Mouse (Mus musculus): Measurements from ENCODE around the gene Lipo3.
A peak's percentile ranks its signal among the peaks of the same experiment; 100 is the strongest.
"Not testable (repeated sequence)": the region's sequence is repeated elsewhere in the genome, so short reads cannot be mapped to it uniquely, and the experiment has no call there.

Lipo3 gene

DNA sequence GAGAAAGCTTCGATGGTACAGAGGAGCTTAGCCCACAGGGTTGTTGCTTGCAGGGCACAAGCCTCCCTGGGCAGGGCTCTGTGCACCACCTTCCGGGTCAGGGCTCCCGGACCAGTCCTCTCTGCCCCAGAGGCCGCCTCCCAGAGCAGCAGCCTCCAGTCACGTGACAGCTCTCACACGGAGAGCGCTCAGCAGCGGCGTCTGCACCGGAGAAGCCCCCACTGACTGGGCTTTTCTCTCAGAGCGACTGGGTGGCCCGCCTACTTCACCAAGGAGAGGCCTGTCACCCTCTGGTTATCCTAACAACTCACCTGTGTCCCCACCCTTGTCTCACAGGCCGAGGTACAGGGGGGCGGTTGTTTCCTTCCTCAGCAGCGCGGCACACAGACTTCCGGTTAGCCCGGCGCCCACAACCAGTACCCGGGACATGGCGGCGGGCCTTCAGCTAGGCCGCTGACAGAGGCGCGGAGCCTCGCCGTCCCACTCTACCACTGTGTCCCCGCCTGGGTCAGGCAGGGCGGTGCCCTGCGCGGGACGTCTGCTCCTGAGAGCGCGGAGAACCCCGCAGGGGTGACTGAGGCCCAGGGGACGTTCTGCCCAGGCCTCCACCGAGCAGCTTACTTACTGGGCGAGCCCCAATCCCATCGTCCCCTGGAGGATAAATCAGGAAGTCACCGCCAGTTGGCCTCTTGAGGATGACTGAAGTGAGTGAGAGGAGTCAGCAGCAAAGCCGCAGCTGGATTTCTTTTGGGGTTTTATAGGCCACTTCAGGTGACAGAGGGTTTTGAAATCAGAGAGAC is at the start of gene Lipo3:
Lipo3 (minus strand) TSS at position 665 of the 800 bp plus-strand sequence.
- DNase-seq = peak; percentile 44 to 52

- not testable (repeated sequence) for DNase-seq
These were observed 25.6 kb upstream of the Lipo3 start, which contains the start of gene Lipo1 for GRCm38 (mm10) chr19:33787359-33787758. Gene Lipo1 (minus strand): TSS chr19:33787459.

GRCm38 (mm10) chr19:33786576-33787277 is 25.0 kb upstream of the Lipo3 start:
- no peak for DNase-seq

GRCm38 (mm10) chr19:33751259-33751658 is 10.5 kb downstream of the Lipo3 start, which contains the start of gene Lipo2:
Gene Lipo2 (minus strand): TSS chr19:33751359.
- not testable (repeated sequence) for DNase-seq

- not testable (repeated sequence) for DNase-seq
These were observed 136.6 kb downstream of the Lipo3 start, which contains the start of gene Gm8978 for GRCm38 (mm10) chr19:33625152-33625551. Gene Gm8978 (minus strand): TSS chr19:33625252.

GRCm38 (mm10) chr19:33589626-33590302 is 172.0 kb downstream of the Lipo3 start:
- DNase-seq = peak; percentile 57 to 61

- DNase-seq = not testable (repeated sequence)
These were observed 193.2 kb downstream of the Lipo3 start for GRCm38 (mm10) chr19:33568551-33568950.

GRCm38 (mm10) chr19:33517680-33518079 is 244.1 kb downstream of the Lipo3 start, which contains the start of gene Lipo4:
Gene Lipo4 (minus strand): TSS chr19:33517780.
- no peak for DNase-seq
